Mouse (Mus musculus) embryonic fibroblast, embryonic 13.5 days (primary cell): ENCODE measurements around the gene Acp5.

Experiments
- CTCF ChIP-seq: IDR thresholded peaks from 2 replicates; pipeline ENCODE4 v1.5.1; 2011; ENCODE audit warnings: mild to moderate bottlenecking, control low read depth, low read length, moderate library complexity, borderline replicate concordance; ENCODE audit not compliant: insufficient read depth
- POLR2A ChIP-seq: IDR thresholded peaks from 2 replicates; pipeline ENCODE4 v1.6.1; 2011; ENCODE audit warnings: low read depth, mild to moderate bottlenecking, control low read depth, low read length, moderate library complexity

GRCm38 (mm10) chr9:22121545-22121944, 14.0 kb downstream of the Acp5 start:
- TF ChIP-seq POLR2A (no peak), CTCF (no peak)
